Mouse (Mus musculus): ENCODE results near the gene Dnah9. TPM values are rescaled to one million over a fixed set of nuclear protein-coding genes. Genes with fewer than 3 reads are reported as not detected.

Dnah9 gene
- total RNA-seq, 1 experiment from 2014 or later = not detected

GRCm38 (mm10) chr11:65975871-65976270, 192.5 kb downstream of the Dnah9 start:
- no peak for ATAC-seq (replicated peaks; ENCODE audit: insufficient number of reproducible peaks, low FRiP score, low TSS enrichment, poor library complexity, severe bottlenecking)

- no peak for ATAC-seq (replicated peaks; ENCODE audit: insufficient number of reproducible peaks, low FRiP score, low TSS enrichment, poor library complexity, severe bottlenecking)
These were observed 237.6 kb downstream of the Dnah9 start for GRCm38 (mm10) chr11:65930796-65931195.

- ATAC-seq (replicated peaks; ENCODE audit: insufficient number of reproducible peaks, low FRiP score, low TSS enrichment, poor library complexity, severe bottlenecking) = no peak
These were observed 238.0 kb downstream of the Dnah9 start for GRCm38 (mm10) chr11:65930359-65930758.

- ATAC-seq (replicated peaks; ENCODE audit: insufficient number of reproducible peaks, low FRiP score, low TSS enrichment, poor library complexity, severe bottlenecking) = no peak
These were observed 240.4 kb downstream of the Dnah9 start for GRCm38 (mm10) chr11:65927962-65928361.

GRCm38 (mm10) chr11:65918480-65919236, 249.7 kb downstream of the Dnah9 start:
- no peak for ATAC-seq (replicated peaks; ENCODE audit: insufficient number of reproducible peaks, low FRiP score, low TSS enrichment, poor library complexity, severe bottlenecking)

GRCm38 (mm10) chr11:65909195-65909594, 259.2 kb downstream of the Dnah9 start:
- ATAC-seq (replicated peaks; ENCODE audit: insufficient number of reproducible peaks, low FRiP score, low TSS enrichment, poor library complexity, severe bottlenecking) = no peak

- ATAC-seq (replicated peaks; ENCODE audit: insufficient number of reproducible peaks, low FRiP score, low TSS enrichment, poor library complexity, severe bottlenecking) = no peak
These were observed 262.9 kb downstream of the Dnah9 start for GRCm38 (mm10) chr11:65905487-65905886.

- ATAC-seq (replicated peaks; ENCODE audit: insufficient number of reproducible peaks, low FRiP score, low TSS enrichment, poor library complexity, severe bottlenecking) = no peak
These were observed 264.4 kb downstream of the Dnah9 start for GRCm38 (mm10) chr11:65903944-65904343.

- ATAC-seq (replicated peaks; ENCODE audit: insufficient number of reproducible peaks, low FRiP score, low TSS enrichment, poor library complexity, severe bottlenecking) = no peak
These were observed 286.9 kb downstream of the Dnah9 start for GRCm38 (mm10) chr11:65881465-65881864.

GRCm38 (mm10) chr11:65877146-65877775, 291.1 kb downstream of the Dnah9 start:
- ATAC-seq (replicated peaks; ENCODE audit: insufficient number of reproducible peaks, low FRiP score, low TSS enrichment, poor library complexity, severe bottlenecking) = no peak

GRCm38 (mm10) chr11:65861476-65861875, 306.9 kb downstream of the Dnah9 start:
- ATAC-seq (replicated peaks; ENCODE audit: insufficient number of reproducible peaks, low FRiP score, low TSS enrichment, poor library complexity, severe bottlenecking) = no peak

- no peak for ATAC-seq (replicated peaks; ENCODE audit: insufficient number of reproducible peaks, low FRiP score, low TSS enrichment, poor library complexity, severe bottlenecking)
These were observed 316.3 kb downstream of the Dnah9 start for GRCm38 (mm10) chr11:65852066-65852465.

GRCm38 (mm10) chr11:65846446-65846845, 321.9 kb downstream of the Dnah9 start:
- ATAC-seq (replicated peaks; ENCODE audit: insufficient number of reproducible peaks, low FRiP score, low TSS enrichment, poor library complexity, severe bottlenecking) = no peak

GRCm38 (mm10) chr11:65838999-65839398, 329.4 kb downstream of the Dnah9 start:
- no peak for ATAC-seq (replicated peaks; ENCODE audit: insufficient number of reproducible peaks, low FRiP score, low TSS enrichment, poor library complexity, severe bottlenecking)

- ATAC-seq (replicated peaks; ENCODE audit: insufficient number of reproducible peaks, low FRiP score, low TSS enrichment, poor library complexity, severe bottlenecking) = no peak
These were observed 343.8 kb downstream of the Dnah9 start for GRCm38 (mm10) chr11:65824556-65824955.

GRCm38 (mm10) chr11:65820877-65821276, 347.5 kb downstream of the Dnah9 start:
- ATAC-seq (replicated peaks; ENCODE audit: insufficient number of reproducible peaks, low FRiP score, low TSS enrichment, poor library complexity, severe bottlenecking) = peak; percentile 59

- no peak for ATAC-seq (replicated peaks; ENCODE audit: insufficient number of reproducible peaks, low FRiP score, low TSS enrichment, poor library complexity, severe bottlenecking)
These were observed 348.1 kb downstream of the Dnah9 start for GRCm38 (mm10) chr11:65820280-65820679.

- ATAC-seq (replicated peaks; ENCODE audit: insufficient number of reproducible peaks, low FRiP score, low TSS enrichment, poor library complexity, severe bottlenecking) = no peak
These were observed 350.2 kb downstream of the Dnah9 start for GRCm38 (mm10) chr11:65818193-65818592.

GRCm38 (mm10) chr11:65816237-65816636, 352.1 kb downstream of the Dnah9 start:
- ATAC-seq (replicated peaks; ENCODE audit: insufficient number of reproducible peaks, low FRiP score, low TSS enrichment, poor library complexity, severe bottlenecking) = no peak

- ATAC-seq (replicated peaks; ENCODE audit: insufficient number of reproducible peaks, low FRiP score, low TSS enrichment, poor library complexity, severe bottlenecking) = no peak
These were observed 354.0 kb downstream of the Dnah9 start for GRCm38 (mm10) chr11:65814381-65814780.

Data from monocyte, adult 5-6 weeks (primary cell).